Mouse (Mus musculus): ENCODE data around the gene Snap23. TPM values are rescaled to one million over a fixed set of nuclear protein-coding genes. Genes with fewer than 3 reads are reported as not detected.
"Not testable (repeated sequence)": the region's sequence is repeated elsewhere in the genome, so short reads cannot be mapped to it uniquely, and the experiment has no call there.

Snap23 gene
- total RNA-seq (2015) (63.4 and 64.3 TPM in 2 replicates), total RNA-seq (2017) (86.2 and 131 TPM in 2 replicates)

DNA sequence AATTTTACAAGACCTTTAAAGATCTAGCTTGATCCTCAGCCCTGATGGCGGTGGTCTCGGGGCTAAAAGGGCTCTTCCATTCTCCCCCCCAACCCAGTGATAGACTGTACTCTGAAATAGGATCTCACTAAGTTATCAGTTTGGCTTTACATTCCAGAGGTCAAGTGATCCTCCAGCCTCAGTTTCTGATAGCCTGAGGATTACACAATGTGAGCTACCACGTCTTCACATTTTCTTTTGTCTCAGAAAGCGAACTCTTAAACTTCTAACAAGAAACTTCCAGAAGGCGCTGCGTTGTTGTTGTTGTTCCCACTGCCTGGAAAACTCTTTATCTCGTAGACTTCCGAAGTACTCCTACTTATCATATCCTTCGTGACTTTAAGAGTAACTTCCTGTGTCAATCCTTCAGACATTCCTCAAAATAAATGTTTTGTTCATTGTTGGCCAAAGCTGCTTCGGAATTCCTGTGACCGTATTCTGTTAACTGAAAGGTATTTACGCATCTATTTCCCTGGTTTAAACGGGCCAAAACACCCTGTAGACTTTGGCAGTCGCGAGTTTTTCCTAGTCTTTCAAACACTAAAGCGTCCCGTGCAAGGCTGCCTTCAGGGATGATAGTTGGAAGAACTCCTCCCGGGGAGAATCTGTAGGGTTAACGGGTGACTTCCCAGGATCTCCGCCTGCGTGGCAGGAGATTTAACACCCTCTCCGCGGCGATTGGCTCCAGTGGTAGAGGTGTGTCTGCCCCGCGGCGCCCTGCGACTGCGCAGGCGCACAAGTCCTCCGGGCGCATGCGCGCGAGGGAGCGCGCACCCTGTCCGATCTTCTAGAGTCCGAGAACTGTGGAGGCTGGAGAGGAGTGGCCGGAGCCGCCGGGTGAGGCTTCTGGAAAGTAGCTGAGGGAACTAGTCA is at the start of gene Snap23:
Gene Snap23 (plus strand): TSS at position 786 of the 912 bp plus-strand sequence.
- peak; percentile 63 for ATAC-seq (replicated peaks; ENCODE audit: poor library complexity)

DNA sequence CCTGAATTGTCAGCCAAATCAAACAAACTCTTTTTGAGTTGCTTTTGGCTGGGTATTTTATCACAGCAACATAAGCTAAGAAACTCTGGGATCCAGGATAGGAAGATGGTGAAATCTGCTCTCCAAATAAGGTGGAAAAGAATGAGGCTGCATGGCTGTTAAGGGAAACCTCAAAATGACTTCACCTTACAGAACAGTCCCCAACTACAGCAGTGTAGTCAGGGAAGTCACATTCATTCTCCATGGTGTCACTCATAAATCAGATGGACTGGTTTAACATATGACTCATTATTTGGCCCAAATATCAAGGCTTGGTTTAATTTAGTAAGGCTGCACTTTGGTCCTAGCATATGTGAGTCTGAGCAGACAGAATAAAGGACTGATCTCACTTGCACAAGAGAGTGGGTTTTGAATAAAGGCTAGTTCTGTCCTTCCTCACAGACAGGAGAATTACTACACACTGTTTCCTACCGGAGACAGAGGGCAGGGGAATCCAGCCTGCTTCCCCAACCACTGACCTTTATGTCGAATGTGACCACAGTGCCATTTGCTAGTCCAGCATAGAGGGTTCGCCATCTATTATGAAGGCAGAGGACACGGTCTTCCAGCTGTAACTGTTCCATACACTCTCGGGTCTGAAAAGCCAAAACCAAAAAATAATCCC is 48.8 kb upstream of the Snap23 start:
- ATAC-seq (replicated peaks; ENCODE audit: poor library complexity), result no peak

DNA sequence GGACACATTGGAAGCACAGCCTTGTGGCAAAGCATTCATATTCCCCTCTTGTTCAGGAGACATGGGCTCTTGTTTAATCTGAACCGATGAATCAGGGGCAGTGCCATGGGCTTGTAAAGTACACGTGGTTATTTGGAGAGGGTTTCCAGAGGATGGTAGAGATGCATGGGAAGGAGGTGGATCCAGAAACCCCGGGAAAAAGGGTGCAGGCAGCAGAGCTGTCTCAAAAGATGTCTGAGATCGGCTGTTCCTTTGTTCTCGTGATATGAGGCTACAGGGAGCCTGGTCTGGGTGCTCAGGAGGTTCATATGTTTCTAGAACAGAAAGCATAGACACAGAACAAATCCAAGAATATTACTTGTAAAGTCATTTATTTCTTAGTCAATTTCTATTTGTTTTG is 40.7 kb upstream of the Snap23 start:
- no peak for ATAC-seq (replicated peaks; ENCODE audit: poor library complexity)

DNA sequence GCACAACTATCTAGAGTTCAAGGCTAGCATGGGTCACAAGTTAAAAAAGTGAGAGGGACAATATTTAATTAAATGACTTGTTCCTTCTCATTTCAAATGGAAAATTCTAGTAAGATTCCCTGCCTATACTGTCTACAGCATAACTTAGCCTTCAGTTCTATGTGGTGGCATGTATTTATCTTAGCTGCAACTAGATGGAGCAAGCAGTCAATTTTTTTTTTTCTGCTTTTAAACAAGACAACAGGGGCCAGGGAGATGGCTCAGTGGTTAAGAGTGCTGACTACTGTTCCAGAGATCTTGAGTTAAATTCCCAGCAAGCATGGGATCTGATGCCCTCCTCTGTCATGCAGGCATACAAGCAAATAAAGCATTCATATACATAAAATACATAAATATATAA is 37.9 kb upstream of the Snap23 start:
- no peak for ATAC-seq (replicated peaks; ENCODE audit: poor library complexity)

DNA sequence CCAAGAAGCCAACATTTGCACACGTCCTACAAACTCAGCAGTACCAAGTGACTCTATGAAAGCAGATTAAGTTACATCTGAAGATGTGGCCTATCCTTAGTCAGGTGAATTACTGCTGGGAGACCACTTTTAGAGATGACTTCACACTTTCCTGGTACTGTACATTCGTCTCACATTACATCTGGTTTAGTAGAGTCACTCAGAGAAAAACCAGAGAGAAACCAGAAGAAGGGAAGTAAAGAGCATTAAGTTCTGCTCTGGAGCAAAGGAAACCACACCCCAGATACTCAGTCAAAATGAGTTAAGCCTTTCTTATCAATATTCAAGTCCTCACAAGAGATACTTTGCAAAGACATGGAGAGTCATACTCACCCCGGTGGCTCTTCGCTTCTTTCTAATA is 36.2 kb upstream of the Snap23 start:
- ATAC-seq (replicated peaks; ENCODE audit: poor library complexity), result no peak

DNA sequence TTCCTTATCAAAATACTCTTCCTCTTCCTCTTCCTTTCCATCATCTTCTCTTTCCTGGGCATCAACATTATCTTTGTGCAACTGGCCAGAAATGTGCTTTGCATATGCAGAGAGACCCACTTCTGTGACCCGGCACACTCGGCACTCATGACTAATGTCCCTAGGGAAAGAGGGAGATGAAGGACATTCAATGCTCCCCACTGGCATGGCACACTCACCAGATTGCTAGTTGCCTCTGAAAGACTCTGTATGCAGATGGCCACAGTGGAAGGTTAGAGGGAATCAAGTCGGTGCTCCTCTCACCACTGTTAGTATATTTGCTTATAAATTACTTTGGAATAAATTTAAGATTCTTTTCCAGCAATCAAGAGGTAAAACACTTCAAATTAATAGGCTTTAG is 28.1 kb upstream of the Snap23 start:
- ATAC-seq (replicated peaks; ENCODE audit: poor library complexity), result no peak

DNA sequence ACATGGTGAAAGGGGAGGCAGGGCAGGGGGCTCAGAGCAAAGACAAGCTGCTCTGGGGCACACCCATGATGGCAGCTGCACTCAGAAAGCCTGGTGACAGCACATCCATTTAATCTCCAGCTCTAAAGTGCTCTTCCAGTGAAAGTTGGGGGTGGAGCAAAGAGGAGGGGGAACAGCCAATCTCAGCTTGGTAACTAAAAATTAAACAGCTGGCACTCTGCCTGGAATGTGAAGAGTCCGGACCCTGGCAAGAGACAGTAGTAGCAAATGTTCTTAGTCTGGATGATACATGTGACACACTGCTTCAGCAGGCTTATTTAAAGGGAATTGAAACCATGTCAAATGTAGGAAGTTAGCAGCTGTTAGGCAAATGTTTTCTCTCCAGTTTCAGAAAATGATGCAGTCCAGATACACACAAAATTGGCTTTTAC is 27.7 kb upstream of the Snap23 start:
- peak; percentile 75 for ATAC-seq (replicated peaks; ENCODE audit: poor library complexity)

DNA sequence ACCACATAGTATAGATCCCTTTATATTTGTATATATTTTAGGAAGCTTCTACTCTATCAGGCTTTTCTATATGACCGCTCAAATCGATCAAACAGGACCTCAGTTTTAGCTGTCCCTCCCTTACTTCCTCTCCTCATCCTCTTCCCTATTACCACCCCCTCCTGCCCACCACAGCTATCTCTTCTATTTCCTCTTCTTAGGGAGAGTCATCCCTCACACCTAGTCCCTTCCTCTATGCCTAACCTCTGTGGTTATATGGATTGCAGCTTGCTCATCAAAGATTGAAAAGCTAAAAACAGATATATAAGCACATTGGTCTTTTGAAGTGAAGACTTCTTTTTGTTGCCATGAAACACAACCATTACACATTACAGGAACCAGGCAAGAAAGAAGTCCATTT is 22.7 kb upstream of the Snap23 start:
- peak; percentile 50; the same call in 1 of the 2 replicates for ATAC-seq (replicated peaks; ENCODE audit: poor library complexity)

DNA sequence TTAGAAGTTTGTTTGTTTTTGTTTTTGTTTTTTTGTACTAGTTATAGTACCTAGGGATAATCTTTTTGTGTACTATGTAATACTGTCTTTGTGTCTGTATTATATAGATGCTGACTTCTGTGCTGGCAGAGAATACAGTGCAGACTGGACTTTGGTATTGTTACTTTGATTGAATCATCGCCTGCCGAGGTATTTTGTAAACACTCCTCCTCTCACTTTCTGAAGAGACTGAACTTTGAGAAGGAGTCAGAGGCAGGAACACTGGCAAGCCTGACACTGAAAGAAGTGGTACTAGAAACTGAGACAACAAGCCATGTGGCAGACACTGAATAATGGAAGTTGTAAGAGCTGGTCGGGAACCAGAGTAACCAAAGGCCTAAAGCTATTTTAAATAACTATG is 10.6 kb upstream of the Snap23 start:
- no peak for ATAC-seq (replicated peaks; ENCODE audit: poor library complexity)

DNA sequence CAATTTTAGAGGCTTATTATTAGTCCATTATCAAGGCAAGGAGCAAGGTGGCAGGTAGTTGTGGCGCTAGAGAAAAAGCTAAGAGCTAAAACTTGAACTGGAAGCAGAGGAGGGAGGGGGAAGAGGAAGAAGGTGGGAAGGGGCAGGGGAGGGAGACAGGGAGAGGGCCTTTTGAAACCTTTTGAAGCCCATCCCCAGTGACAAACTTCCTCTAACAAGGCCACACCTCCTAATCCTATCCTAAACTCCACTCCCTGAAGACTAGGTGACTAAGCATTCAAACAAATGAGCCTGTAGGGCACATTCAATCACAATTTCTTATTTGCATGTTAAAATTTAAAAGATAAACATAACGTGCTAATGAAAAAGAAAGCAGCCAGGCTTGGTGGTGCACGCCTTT is 8.7 kb upstream of the Snap23 start:
- peak; percentile 59 for ATAC-seq (replicated peaks; ENCODE audit: poor library complexity)

DNA sequence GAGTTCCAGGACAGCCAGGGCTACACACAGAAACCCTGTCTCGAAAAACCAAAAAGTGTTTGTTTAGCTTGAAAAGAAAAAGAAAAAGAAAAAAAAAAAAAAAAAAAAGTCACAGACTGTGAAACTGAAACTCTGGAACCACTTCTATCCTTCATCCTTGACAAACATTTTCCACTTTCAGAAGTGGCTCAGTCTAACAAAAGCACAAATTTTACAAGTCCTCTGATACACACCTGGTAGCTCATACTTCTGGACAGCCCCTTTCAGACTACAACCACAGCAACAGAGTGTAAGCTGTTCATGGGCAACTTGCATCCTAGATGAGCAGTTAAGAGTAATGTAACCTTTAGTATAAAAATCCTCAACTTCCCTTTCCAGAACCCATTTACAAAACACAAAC is 5.9 kb upstream of the Snap23 start:
- no peak for ATAC-seq (replicated peaks; ENCODE audit: poor library complexity)

DNA sequence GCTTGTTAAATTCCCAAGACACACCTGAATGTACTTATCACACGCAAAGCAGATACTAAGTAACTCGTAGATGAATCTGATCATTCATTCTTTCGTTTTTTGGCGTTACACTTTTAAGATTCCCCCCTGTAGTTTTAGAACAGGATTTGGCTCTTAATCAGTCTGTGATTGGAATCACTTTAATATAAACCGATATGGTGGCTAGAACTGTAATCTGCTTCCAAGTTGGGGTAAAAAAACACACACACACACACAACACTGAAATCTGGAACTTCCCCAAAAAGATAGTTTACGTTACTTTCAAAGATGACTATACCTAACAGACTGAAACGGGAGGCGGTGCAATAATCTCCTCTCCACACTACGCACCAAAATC is 4.6 kb upstream of the Snap23 start:
- no peak for ATAC-seq (replicated peaks; ENCODE audit: poor library complexity)

DNA sequence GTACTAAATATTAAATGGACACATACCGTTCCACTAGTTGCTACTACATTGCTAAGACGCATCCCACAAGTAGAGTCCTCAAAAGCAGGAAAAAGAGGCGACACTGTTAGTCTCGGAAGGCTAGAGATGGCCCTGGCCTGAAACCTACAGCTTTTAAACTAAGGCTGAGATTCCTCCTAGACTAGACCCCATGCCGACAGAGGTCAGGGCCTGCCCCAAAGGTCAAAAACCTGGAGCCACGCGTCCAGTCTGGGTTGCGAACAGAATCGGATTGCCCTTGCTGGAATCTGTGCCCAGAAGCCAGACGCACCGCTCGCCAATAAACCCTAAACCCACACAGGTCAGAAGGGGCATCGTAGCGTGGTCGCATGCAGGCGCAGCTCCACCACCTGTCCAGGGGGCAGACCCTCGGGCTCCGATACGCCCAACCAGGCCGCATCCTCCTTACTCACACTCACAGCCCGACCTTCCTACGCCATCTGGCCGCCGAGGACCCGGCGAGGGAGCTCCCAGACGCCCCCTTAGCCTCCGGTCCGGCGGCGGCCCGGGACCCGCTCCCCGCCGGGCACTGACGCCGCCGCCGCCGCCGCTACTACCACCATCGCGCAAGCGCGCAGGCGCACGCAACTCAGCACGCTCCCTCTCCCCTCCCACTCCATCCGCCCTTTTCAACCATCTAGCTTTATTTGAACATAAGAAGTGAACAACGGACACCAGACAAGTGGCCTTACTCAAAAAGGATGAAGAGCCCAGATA is 4.1 kb upstream of the Snap23 start, which contains the start of gene Zfp106:
Gene Zfp106 (minus strand): TSS at position 609 of the 756 bp plus-strand sequence.
- peak; percentile 76 for ATAC-seq (replicated peaks; ENCODE audit: poor library complexity)

DNA sequence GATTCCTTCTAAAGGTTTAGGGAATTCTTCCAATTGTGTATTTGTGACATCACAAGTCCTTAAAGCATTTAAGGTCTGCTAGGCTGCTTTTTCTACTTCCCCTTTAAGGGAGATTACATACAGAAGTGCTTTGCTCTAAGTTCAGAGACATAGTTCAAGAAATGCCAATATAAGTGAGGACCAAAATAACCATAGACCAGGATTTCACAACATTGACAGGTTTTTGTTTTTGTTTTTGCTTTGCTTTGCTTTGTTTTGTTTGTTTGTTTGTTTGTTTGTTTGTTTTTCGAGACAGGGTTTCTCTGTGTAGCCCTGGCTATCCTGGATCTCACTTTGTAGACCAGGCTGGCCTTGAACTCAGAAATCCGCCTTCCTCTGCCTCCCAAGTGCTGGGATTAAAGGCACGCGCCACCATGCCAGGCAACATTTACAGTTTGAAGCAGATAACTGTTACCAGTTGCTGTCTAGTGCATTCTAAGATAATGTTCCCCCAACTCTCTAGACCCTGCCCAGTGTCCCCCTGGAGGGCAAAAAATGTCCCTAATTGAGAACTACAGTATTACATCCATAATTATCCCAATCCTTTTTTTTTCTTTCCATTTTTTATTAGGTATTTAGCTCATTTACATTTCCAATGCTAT is 2.8 kb upstream of the Snap23 start:
- not testable (repeated sequence) for ATAC-seq (replicated peaks; ENCODE audit: poor library complexity)

DNA sequence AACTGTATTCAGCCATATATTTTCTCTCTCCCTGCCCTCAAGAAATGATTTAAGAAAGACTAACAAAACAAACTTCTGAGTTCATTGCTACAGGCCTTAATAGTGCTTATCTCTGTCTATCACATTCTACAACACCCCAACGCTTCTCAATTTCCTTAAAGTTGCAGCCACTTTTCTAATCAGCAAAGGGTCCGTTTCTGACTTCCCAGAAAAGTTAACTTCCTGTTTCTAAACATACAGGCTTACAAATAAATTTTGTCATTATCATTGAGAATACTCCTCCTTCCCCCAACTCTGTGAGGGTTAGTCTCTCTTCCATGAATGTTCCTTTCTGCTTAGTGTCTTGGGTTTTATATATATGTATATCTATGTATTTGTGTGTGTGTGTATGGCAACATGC is 2.1 kb upstream of the Snap23 start:
- ATAC-seq (replicated peaks; ENCODE audit: poor library complexity), result peak; percentile 32

DNA sequence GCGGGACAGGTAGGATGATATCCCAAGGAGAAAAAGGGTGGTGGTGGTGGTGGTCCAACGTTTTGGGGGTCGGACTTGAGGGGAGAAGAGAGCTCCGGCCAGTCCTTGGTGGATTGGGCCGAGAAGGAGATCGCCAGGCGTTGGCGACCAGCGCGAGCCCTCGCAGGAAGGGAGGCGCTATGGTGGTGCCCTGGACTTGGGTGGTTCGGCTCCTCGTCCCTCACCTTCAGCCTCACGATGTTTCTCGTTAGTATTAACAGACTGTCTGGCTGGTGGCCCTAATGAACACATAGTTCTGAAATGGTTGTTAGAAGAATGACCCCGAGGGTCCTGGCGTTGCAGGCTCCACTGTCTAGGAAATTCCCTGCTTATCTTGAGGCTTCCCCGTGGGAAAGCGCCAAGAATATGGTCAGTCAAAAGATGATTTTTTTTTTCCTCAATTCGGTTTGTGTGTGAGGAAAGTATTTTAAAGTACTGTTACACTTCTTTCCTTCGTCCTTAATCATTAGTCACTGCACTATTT is 388 bp downstream of the Snap23 start:
- no peak for ATAC-seq (replicated peaks; ENCODE audit: poor library complexity)

DNA sequence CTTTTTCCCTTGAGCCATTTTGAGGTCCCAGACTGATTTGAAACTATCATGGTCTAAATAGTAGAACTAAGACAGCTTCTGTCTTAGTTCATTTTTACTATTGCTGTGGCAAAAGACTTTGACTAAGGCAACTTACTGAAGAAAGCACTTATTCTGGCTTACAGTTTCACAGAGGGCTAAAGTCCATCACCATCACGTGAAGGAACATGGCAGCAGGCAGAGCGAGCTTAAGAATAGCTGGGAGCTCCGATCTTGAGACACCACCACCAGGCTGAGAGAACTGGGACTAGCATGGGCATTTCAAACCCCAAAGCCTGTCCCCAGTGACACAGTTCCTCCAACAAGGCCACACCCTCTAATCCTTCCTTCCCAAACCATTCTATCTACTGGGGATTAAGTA is 3.6 kb downstream of the Snap23 start:
- ATAC-seq (replicated peaks; ENCODE audit: poor library complexity), result no peak

DNA sequence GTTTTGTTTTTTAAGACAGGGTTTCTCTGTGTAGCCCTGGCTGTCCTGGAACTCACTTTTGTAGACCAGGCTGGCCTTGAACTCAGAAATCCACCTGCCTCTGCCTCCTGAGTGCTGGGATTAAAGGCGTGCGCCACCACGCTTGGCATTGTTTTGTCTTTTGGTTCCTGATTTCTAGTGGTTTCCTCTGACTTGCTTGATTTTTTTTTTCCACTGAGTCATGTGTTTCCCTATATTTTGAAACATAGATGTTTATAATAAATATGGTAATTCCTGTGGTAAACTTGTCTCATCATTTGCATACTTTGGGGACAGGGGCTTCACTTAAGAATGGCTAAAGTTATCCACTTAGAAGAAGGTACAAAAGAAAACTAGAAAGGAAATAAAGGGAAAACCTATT is 4.7 kb downstream of the Snap23 start:
- not testable (repeated sequence) for ATAC-seq (replicated peaks; ENCODE audit: poor library complexity)

DNA sequence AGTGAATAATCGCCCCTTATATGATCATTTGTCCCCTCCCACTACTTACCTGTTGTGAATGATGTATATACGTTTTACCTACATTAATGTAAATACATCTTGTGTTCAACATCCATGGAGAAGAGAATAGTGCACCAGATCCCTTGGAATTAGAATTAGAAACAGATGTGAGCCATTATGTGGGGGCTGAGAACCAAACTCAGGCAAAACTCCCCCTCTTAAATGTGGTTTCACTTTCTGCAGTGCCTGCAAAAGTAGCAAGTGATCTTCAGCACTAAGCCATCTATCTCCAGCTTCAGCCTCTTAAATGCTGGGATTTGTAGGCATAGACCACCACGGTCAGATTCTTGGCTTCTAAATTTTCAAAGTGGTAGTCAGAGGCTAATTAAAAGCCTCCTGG is 7.7 kb downstream of the Snap23 start:
- no peak for ATAC-seq (replicated peaks; ENCODE audit: poor library complexity)

DNA sequence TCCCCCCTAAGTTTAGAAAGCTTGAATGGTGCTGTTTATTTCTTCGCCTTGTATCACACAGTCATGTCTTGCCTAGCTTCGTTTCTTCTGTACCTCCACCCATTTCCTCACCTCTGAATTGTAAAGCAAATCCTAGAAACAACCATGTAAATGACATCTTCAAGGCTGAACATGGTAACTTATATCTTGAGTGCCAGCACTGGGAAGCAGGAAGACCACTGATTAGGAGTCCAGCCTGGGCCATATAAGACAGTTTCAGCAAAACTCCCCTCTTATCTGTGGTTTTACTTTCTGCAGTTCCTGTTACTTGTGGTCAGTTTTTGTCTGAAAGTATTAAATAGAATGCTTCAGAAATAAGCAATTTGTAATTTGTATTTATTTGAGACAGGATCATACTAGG is 8.5 kb downstream of the Snap23 start:
- peak; percentile 79 for ATAC-seq (replicated peaks; ENCODE audit: poor library complexity)

DNA sequence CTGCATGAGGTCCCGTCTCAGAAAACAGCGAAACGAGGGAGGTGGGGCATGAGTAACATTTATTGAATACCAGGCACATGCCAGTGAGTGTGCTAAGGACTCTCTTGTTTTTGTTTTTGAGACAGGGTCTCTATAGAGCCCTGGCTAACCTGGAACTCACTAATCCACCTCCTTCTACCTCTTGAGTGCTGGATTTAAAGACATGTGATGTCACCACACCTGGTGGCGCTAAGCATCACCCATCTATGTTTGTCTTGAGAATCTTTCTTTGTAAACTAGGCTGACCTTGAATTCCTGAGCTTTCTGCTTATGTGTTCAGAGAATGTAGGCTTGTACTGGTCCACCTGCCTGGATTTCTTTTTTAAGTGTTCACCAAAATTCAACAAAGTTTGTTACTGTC is 10.3 kb downstream of the Snap23 start:
- ATAC-seq (replicated peaks; ENCODE audit: poor library complexity), result no peak

Data from megakaryocyte progenitor cell, adult 5-6 weeks (primary cell).